Mouse (Mus musculus): ENCODE measurements around the gene Zfp459. TPM values are rescaled to one million over a fixed set of nuclear protein-coding genes. Genes with fewer than 3 reads are reported as not detected.
"Not testable (repeated sequence)": the region's sequence is repeated elsewhere in the genome, so short reads cannot be mapped to it uniquely, and the experiment has no call there.

Gene Zfp459
- polyA plus RNA-seq, 1 experiment = 0.16 TPM

DNA sequence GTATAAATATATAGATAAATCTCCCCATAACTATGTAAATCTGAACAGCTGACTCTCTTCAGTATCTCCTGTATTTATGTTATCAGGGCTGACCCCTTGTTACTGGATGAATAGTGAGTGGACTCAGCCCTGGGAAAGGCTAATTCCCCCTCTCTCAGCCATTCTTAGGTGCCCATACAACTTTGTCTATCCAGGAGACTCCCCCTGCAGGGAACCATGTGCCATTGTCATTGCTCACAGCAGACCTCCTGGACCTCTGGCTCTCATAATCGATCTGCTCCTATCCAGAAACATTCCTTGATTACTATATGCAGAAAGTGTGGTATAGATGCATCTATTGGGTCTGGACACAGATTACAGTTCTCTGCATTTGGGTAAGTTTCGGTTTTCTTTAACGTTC is 4.4 kb downstream of the Zfp459 start:
- Histone ChIP-seq H3K4me3 (ENCODE audit: insufficient read depth, low read length) (no peak overlapping the region), H3K27ac (ENCODE audit: insufficient read depth, low read depth, low read length) (no peak overlapping the region), H3K4me1 (ENCODE audit: control insufficient read depth, insufficient read depth, low read length) (peaks cover 2% of the 10 kb centered on the region; the same call in 1 of the 2 replicates)
- no peak for TF ChIP-seq POLR2A (IDR thresholded peaks at IDR 0.05; ENCODE audit: borderline replicate concordance, low read depth, low read length)
- TF ChIP-seq CTCF (IDR thresholded peaks at IDR 0.05; ENCODE audit: low read depth, low read length) = no peak

DNA sequence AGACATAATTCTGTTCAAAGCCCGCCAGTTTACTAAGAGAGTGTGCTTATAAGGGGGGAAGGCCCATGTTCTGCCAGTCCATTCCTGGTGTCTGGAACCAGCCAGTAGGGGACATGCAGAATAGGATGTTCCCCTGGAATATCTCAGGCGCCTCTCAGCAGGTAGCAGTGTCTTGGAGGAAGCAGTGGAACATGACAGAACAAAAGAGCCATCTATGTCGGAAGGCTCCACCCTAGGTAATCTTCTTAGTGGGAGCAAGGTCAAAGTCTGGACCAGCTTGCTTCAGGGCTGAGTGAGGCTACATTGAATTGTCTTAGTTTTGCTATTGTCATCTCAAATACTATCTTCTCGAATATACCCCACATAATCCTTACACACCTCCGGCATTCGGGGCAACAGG is 5.5 kb downstream of the Zfp459 start:
- Histone ChIP-seq H3K27ac (ENCODE audit: insufficient read depth, low read depth, low read length) (no peak overlapping the region), H3K4me3 (ENCODE audit: insufficient read depth, low read length) (no peak overlapping the region), H3K4me1 (ENCODE audit: control insufficient read depth, insufficient read depth, low read length) (no peaks in the 10 kb centered on the region)
- no peak for TF ChIP-seq POLR2A (IDR thresholded peaks at IDR 0.05; ENCODE audit: borderline replicate concordance, low read depth, low read length)

DNA sequence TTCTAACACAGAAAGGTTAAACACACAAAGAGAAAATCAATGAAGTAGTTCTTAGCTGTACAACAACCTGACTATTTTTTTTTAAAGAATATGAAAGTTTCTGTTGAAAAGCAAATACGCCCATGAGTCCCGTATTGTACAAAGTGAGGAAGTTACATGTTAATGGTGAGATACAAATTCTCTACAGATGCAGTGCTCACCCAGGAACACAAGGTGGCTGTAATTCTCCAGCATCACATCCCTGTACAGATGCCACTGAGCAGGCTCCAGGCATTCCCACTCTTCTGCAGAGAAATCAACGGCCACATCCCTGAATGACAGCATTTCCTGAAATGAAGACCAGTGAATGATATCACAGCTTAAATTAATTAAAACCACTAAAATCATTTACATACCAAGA is 7.6 kb downstream of the Zfp459 start:
- H3K27ac ChIP-seq (ENCODE audit: insufficient read depth, low read depth, low read length); H3K4me1 ChIP-seq (ENCODE audit: control insufficient read depth, insufficient read depth, low read length); H3K4me3 ChIP-seq (ENCODE audit: insufficient read depth, low read length): not testable (repeated sequence)

DNA sequence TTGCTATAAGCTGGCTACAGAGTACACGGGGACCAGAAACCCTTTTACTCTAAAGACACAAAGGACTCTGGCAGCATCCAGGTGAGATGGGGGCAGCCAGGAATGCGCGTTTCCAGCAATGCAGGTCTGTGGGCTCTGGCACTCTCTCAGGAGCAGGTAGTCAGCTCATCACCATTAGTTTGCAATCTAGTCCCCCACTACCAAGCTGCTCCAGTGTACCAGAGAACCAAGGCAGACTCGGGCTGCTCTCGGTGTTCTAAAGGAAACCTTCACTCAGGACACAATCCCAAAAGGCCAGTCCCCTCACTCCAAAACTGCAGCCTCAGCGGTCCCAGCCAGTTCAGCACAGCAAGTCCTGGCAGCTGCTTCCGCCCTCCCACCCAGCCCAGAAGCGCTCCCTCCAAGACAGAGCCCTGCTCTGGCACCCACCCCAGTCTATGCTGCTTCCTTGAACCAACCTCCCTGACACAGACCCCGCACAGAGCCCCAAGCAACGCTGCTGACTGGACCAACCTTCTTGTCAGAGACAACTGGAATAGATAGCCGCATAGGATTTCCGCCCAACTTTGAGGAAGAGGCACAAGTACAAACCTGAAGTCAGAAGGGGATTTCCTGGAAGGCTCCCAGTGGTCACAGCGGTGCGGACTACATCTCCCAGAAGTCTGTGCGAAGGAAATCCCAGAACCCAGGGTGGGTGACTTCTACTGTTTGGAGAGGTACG is 21.9 kb downstream of the Zfp459 start, which contains the start of gene Zfp429:
Gene Zfp429 (minus strand): TSS at position 637 of the 721 bp plus-strand sequence.
- Histone ChIP-seq H3K4me3 (ENCODE audit: insufficient read depth, low read length) (peak within 1 kb of the TSS; percentile 86), H3K27ac (ENCODE audit: insufficient read depth, low read depth, low read length) (peak within 1 kb of the TSS; percentile 73)
- not testable (repeated sequence) for H3K4me1 ChIP-seq (ENCODE audit: control insufficient read depth, insufficient read depth, low read length)

DNA sequence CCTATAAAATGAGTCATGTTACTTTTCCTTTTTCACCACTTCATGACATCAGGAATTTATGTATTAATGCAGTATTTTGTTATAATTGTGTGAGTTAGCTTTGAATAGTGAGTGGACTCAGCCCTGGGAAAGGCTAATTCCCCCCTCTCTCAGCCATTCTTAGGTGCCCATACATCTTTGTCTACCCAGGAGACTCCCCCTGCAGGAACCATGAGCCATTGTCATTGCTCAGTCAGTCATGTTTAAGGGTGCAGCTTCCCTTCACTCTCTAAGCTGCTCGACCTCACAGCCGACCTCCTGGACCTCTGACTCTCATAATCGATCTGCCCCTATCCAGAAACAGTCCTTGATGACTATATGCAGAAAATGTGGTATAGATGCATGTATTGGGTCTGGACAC is 45.0 kb downstream of the Zfp459 start:
- not testable (repeated sequence) for H3K4me1 ChIP-seq (ENCODE audit: control insufficient read depth, insufficient read depth, low read length); H3K4me3 ChIP-seq (ENCODE audit: insufficient read depth, low read length); H3K27ac ChIP-seq (ENCODE audit: insufficient read depth, low read depth, low read length)

DNA sequence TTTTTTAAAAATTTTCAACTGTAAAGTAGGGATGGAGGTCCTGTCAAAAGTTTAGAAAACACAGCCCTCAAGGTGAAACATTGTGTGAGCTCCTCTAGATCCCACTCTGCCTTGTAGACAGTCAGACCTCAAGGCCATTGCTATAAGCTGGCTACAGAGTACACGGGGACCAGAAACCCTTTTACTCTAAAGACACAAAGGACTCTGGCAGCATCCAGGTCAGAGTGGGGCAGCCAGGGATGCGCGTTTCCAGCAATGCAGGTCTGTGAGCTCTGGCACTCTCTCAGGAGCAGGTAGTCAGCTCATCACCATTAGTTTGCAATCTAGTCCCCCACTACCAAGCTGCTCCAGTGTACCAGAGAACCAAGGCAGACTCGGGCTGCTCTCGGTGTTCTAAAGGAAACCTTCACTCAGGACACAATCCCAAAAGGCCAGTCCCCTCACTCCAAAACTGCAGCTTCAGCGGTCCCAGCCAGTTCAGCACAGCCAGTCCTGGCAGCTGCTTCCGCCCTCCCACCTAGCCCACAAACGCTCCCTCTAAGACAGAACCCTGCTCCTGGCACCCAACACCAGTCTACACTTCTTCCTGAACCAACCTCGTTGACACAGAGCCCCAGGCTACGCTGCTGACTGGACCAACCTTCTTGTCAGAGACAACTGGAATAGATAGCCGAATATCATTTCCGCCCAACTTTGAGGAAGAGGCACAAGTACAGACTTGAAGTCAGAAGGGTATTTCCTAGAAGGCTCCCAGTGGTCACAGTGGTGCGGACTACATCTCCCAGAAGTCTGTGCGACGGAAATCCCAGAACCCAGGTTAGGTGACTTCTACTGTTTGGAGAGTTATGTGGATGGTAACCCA is 45.9 kb downstream of the Zfp459 start, which contains the start of the genes Gm28041 and Zfp456:
Gene Gm28041 (minus strand): TSS at position 684 of the 862 bp plus-strand sequence.
Gene Zfp456 (minus strand): TSS at position 761 of the 862 bp plus-strand sequence.
- not testable (repeated sequence) for H3K4me1 ChIP-seq (ENCODE audit: control insufficient read depth, insufficient read depth, low read length)
- Histone ChIP-seq H3K4me3 (ENCODE audit: insufficient read depth, low read length) (peak within 1 kb of the TSS; percentile 75), H3K27ac (ENCODE audit: insufficient read depth, low read depth, low read length) (peak within 1 kb of the TSS; percentile 48)

DNA sequence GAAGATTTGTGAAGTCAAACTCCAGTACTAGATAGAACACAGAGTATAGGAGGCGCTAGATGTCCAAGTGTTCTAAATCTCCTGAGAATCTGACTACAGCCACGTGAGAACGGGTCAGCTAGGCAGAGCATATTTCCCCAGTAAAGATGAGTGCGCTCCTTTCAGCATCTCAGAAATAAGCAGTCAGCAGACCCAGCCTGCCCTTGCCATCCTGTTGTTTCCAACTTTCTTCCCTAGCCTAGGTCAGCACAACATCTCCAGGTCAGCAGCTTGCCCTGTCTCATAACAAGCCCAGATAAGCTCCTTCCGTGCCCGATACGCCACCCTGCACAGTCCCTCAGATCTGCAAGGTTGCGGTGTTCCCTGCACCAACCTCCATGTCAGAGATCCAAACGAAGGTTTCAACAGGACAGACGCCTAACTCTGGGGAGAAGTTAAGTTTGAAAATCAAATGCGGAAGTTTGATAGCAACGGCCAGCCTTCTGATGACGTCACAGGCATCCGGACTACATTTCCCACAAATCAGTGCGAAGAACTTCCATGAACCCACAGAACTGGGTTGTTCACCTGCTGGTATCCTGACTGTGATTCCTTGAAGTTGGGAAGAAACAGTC is 61.0 kb downstream of the Zfp459 start, which contains the start of the genes Gm28044 and Zfp953:
Gene Gm28044 (minus strand): TSS at position 406 of the 614 bp plus-strand sequence.
Gene Zfp953 (minus strand): TSS at position 475 of the 614 bp plus-strand sequence.
- peak within 1 kb of the TSS; percentile 95 for H3K4me3 ChIP-seq (ENCODE audit: insufficient read depth, low read length)
- peak within 1 kb of the TSS; percentile 83 for H3K27ac ChIP-seq (ENCODE audit: insufficient read depth, low read depth, low read length)
- TF ChIP-seq CTCF (IDR thresholded peaks at IDR 0.05; ENCODE audit: low read depth, low read length) = no peak
- no peak for TF ChIP-seq POLR2A (IDR thresholded peaks at IDR 0.05; ENCODE audit: borderline replicate concordance, low read depth, low read length)
- H3K4me1 ChIP-seq (ENCODE audit: control insufficient read depth, insufficient read depth, low read length) = peaks cover 5% of the 10 kb centered on the region; the same call in 1 of the 2 replicates

Other genes starting within 250 kb of the Zfp459 start
- gene Rsl1, start 248.2 kb downstream of the Zfp459 start, polyA plus RNA-seq (2012; ENCODE audit: insufficient read depth, insufficient read length, missing spikeins) = 9.2 and 11.7 TPM in 2 replicates
- gene Zfp455, start 226.9 kb downstream of the Zfp459 start, polyA plus RNA-seq (2012; ENCODE audit: insufficient read depth, insufficient read length, missing spikeins) = 6.5 and 6.7 TPM in 2 replicates
- gene Zfp458, start 143.0 kb downstream of the Zfp459 start, polyA plus RNA-seq (2012; ENCODE audit: insufficient read depth, insufficient read length, missing spikeins) = 2.5 and 2.7 TPM in 2 replicates
- 0.84 TPM in 1 of 2 replicates, not detected in the other for gene Zfp457, start 114.9 kb downstream of the Zfp459 start, polyA plus RNA-seq (2012; ENCODE audit: insufficient read depth, insufficient read length, missing spikeins)
- gene Zfp595, start 88.8 kb downstream of the Zfp459 start, polyA plus RNA-seq (2012; ENCODE audit: insufficient read depth, insufficient read length, missing spikeins) = 7.0 and 7.9 TPM in 2 replicates
- not detected in 2 replicates for gene Gm28044, start 60.9 kb downstream of the Zfp459 start, polyA plus RNA-seq (2012; ENCODE audit: insufficient read depth, insufficient read length, missing spikeins)
- 5.8 and 6.2 TPM in 2 replicates for gene Zfp953, start 60.8 kb downstream of the Zfp459 start, polyA plus RNA-seq (2012; ENCODE audit: insufficient read depth, insufficient read length, missing spikeins)
- gene Gm28041, start 45.7 kb downstream of the Zfp459 start, polyA plus RNA-seq (2012; ENCODE audit: insufficient read depth, insufficient read length, missing spikeins) = 1.7 TPM in 1 of 2 replicates, not detected in the other
- 4.5 and 7.1 TPM in 2 replicates for gene Zfp456, start 45.6 kb downstream of the Zfp459 start, polyA plus RNA-seq (2012; ENCODE audit: insufficient read depth, insufficient read length, missing spikeins)
- gene Zfp429, start 21.6 kb downstream of the Zfp459 start, polyA plus RNA-seq (2012; ENCODE audit: insufficient read depth, insufficient read length, missing spikeins) = 13.5 and 14.4 TPM in 2 replicates
- gene Zfp874a, start 30.2 kb upstream of the Zfp459 start, polyA plus RNA-seq (2012; ENCODE audit: insufficient read depth, insufficient read length, missing spikeins) = 11.4 and 14.8 TPM in 2 replicates
- 11.2 and 11.4 TPM in 2 replicates for gene Zfp874b, start 62.8 kb upstream of the Zfp459 start, polyA plus RNA-seq (2012; ENCODE audit: insufficient read depth, insufficient read length, missing spikeins)
- 6.1 and 8.0 TPM in 2 replicates for gene Zfp58, start 79.1 kb upstream of the Zfp459 start, polyA plus RNA-seq (2012; ENCODE audit: insufficient read depth, insufficient read length, missing spikeins)
- gene Gm26965, start 104.7 kb upstream of the Zfp459 start, polyA plus RNA-seq (2012; ENCODE audit: insufficient read depth, insufficient read length, missing spikeins) = not detected in 2 replicates
- 21.8 and 22.7 TPM in 2 replicates for gene Zfp87, start 104.8 kb upstream of the Zfp459 start, polyA plus RNA-seq (2012; ENCODE audit: insufficient read depth, insufficient read length, missing spikeins)
- gene Zfp748, start 132.4 kb upstream of the Zfp459 start, polyA plus RNA-seq (2012; ENCODE audit: insufficient read depth, insufficient read length, missing spikeins) = 5.9 and 6.3 TPM in 2 replicates
- 9.5 and 10.8 TPM in 2 replicates for gene Zfp729b, start 188.3 kb upstream of the Zfp459 start, polyA plus RNA-seq (2012; ENCODE audit: insufficient read depth, insufficient read length, missing spikeins)
- gene Gm49345, start 216.4 kb upstream of the Zfp459 start, polyA plus RNA-seq (2012; ENCODE audit: insufficient read depth, insufficient read length, missing spikeins) = 2.5 and 6.9 TPM in 2 replicates
- 9.1 and 14.2 TPM in 2 replicates for gene Zfp729a, start 216.4 kb upstream of the Zfp459 start, polyA plus RNA-seq (2012; ENCODE audit: insufficient read depth, insufficient read length, missing spikeins)